Comparison of ENCODE assay signal across 21 mouse cellular contexts in genomic region chr5:77287901-77288300, GRCm38 (mm10). TPM values are rescaled to one million over a fixed set of nuclear protein-coding genes. Genes with fewer than 3 reads are reported as not detected.
DNase-seq lines count a peak whose midpoint lies in the region; ATAC-seq and TF ChIP-seq lines count a peak whose summit lies in the region.
"Had no signal": no experiment of that assay in that cellular context is flagged by ENCODE, and none has a peak within 500 bp of the region (broad histone marks: within the 10 kb centered on the region; RNA-seq: fewer than 3 reads in every experiment).

No protein-coding gene starts in this region.

- TF ChIP-seq CTCF in lung, embryonic 14.5 days (IDR thresholded peaks at IDR 0.05; ENCODE audit: low read depth), result no peak

- H3K27me3 ChIP-seq in lung, embryonic 14.5 days (ENCODE audit: insufficient read depth, low read length), result no peaks in the 10 kb centered on the region
- no peaks in the 10 kb centered on the region for H3K27me3 ChIP-seq in forebrain, embryonic 12.5 days
- H3K27me3 ChIP-seq in hindbrain, embryonic 12.5 days, result no peaks in the 10 kb centered on the region
- H3K27me3 ChIP-seq: embryonic facial prominence, embryonic 15.5 days; heart, embryonic 12.5 days; hindbrain, embryonic 15.5 days had no signal

- H3K27ac ChIP-seq in lung, embryonic 14.5 days (ENCODE audit: low read depth), result no peak overlapping the region
- no peak overlapping the region for H3K27ac ChIP-seq in forebrain, embryonic 12.5 days
- no peak overlapping the region for H3K27ac ChIP-seq in hindbrain, embryonic 12.5 days
- H3K27ac ChIP-seq: embryonic facial prominence, embryonic 15.5 days; forebrain, embryonic 10.5 days; heart, adult 2 months; hindbrain, embryonic 10.5 days; hindbrain, embryonic 15.5 days had no signal

- no peaks in the 10 kb centered on the region for H3K9me3 ChIP-seq in lung, embryonic 14.5 days (ENCODE audit: low read depth, low read length)
- H3K9me3 ChIP-seq in forebrain, embryonic 12.5 days, result no peaks in the 10 kb centered on the region
- H3K9me3 ChIP-seq in hindbrain, embryonic 12.5 days (replicated peaks), result no peaks in the 10 kb centered on the region
- H3K9me3 ChIP-seq: embryonic facial prominence, embryonic 15.5 days; forebrain, embryonic 10.5 days; heart, embryonic 12.5 days; hindbrain, embryonic 10.5 days; hindbrain, embryonic 15.5 days had no signal

- peaks cover 83% of the 10 kb centered on the region for H3K36me3 ChIP-seq in lung, embryonic 14.5 days (ENCODE audit: insufficient read depth)
- peaks cover 70% of the 10 kb centered on the region for H3K36me3 ChIP-seq in forebrain, embryonic 12.5 days (replicated peaks)
- H3K36me3 ChIP-seq in hindbrain, embryonic 12.5 days, result peaks cover 62% of the 10 kb centered on the region

- H3K4me2 ChIP-seq in lung, embryonic 14.5 days, result no peak overlapping the region
- no peak overlapping the region for H3K4me2 ChIP-seq in forebrain, embryonic 12.5 days
- no peak overlapping the region for H3K4me2 ChIP-seq in hindbrain, embryonic 12.5 days (replicated peaks)
- H3K4me2 ChIP-seq: embryonic facial prominence, embryonic 15.5 days; heart, embryonic 12.5 days; hindbrain, embryonic 15.5 days had no signal

- WGBS in lung, embryonic 14.5 days, result 79% methylated on average over 6 of the region's 6 CpGs
- WGBS in forebrain, embryonic 12.5 days, result 76% methylated on average over 6 of the region's 6 CpGs
- WGBS in hindbrain, embryonic 12.5 days, result 78% methylated on average over 6 of the region's 6 CpGs

- no peak for ATAC-seq in lung, embryonic 14.5 days (ENCODE audit: insufficient read depth)
- no peak for ATAC-seq in forebrain, embryonic 12.5 days (ENCODE audit: low FRiP score)
- ATAC-seq in hindbrain, embryonic 12.5 days (ENCODE audit: low FRiP score), result no peak
- ATAC-seq: forebrain, embryonic 16.5 days had no signal

- DNase-seq in adrenal gland, postnatal 10 days, result peak; percentile 28
- no peak for DNase-seq in adrenal gland, adult 8-10 months
- peak; percentile 62 for DNase-seq in heart, adult 11 months
- DNase-seq in heart, adult 9 months (ENCODE audit: low spot score in 2 of 2), result no peak
- DNase-seq in lung, embryonic 14.5 days, result peak; percentile 39
- no peak for DNase-seq in lung, postnatal 4 days
- DNase-seq: cerebellum, adult 11 months; cerebellum, adult 8-10 months; cerebellum, postnatal 14 days; gastrocnemius, postnatal 10 days; heart, adult 2 months; kidney, adult 18-20 months had no signal

- no peak overlapping the region for H3K9ac ChIP-seq in lung, embryonic 14.5 days
- H3K9ac ChIP-seq in forebrain, embryonic 12.5 days, result no peak overlapping the region
- no peak overlapping the region for H3K9ac ChIP-seq in hindbrain, embryonic 12.5 days
- H3K9ac ChIP-seq: embryonic facial prominence, embryonic 15.5 days; heart, embryonic 12.5 days; hindbrain, embryonic 15.5 days had no signal

- H3K4me3 ChIP-seq in lung, embryonic 14.5 days (ENCODE audit: low read depth, low read length), result no peak overlapping the region
- H3K4me3 ChIP-seq in forebrain, embryonic 12.5 days (replicated peaks), result no peak overlapping the region
- no peak overlapping the region for H3K4me3 ChIP-seq in hindbrain, embryonic 12.5 days
- H3K4me3 ChIP-seq: embryonic facial prominence, embryonic 15.5 days; erythroblast, embryonic 14.5 days; forebrain, embryonic 10.5 days; heart, adult 2 months; heart, embryonic 12.5 days; hindbrain, embryonic 10.5 days; hindbrain, embryonic 15.5 days had no signal

- no peaks in the 10 kb centered on the region for H3K4me1 ChIP-seq in lung, embryonic 14.5 days (ENCODE audit: insufficient read depth)
- H3K4me1 ChIP-seq in forebrain, embryonic 12.5 days, result no peaks in the 10 kb centered on the region
- no peaks in the 10 kb centered on the region for H3K4me1 ChIP-seq in hindbrain, embryonic 12.5 days
- H3K4me1 ChIP-seq: embryonic facial prominence, embryonic 15.5 days; forebrain, embryonic 10.5 days; hindbrain, embryonic 10.5 days; hindbrain, embryonic 15.5 days had no signal

RNA-seq across cellular contexts. Expression of gene Noa1, which starts 22.0 kb away (rescaled TPM):
- total RNA-seq in adrenal gland, postnatal 10 days (2021), result 10 to 100 TPM; 26.7 to 28.0 TPM
- 10 to 100 TPM; 25.0 to 29.8 (median 27.7) TPM for total RNA-seq in adrenal gland, adult 8-10 months (2022)
- 27.4 and 29.8 TPM in 2 replicates for polyA plus RNA-seq in lung, embryonic 14.5 days (2014; fragmentation: Nextera tagmentation; extraction: Ambion mirVana)
- polyA plus RNA-seq in forebrain, embryonic 12.5 days (2016; fragmentation: Nextera tagmentation; extraction: Ambion mirVana), result 36.3 and 37.5 TPM in 2 replicates
- polyA plus RNA-seq in hindbrain, embryonic 12.5 days (2016; fragmentation: Nextera tagmentation; extraction: Ambion mirVana), result 32.8 and 35.5 TPM in 2 replicates

RNA-seq across cellular contexts. Expression of gene Polr2b, which starts 22.0 kb away (rescaled TPM):
- total RNA-seq in adrenal gland, postnatal 10 days (2021), result 10 to 100 TPM; 52.2 to 55.9 TPM
- 100 to 1,000 TPM in 2 of 4 experiments, 10 to 100 TPM in 2; 63.5 to 111 (median 85.4) TPM for total RNA-seq in adrenal gland, adult 8-10 months (2022)
- polyA plus RNA-seq in lung, embryonic 14.5 days (2014; fragmentation: Nextera tagmentation; extraction: Ambion mirVana), result 73.2 and 74.6 TPM in 2 replicates
- polyA plus RNA-seq in forebrain, embryonic 12.5 days (2016; fragmentation: Nextera tagmentation; extraction: Ambion mirVana), result 102 and 109 TPM in 2 replicates
- polyA plus RNA-seq in hindbrain, embryonic 12.5 days (2016; fragmentation: Nextera tagmentation; extraction: Ambion mirVana), result 80.1 and 87.0 TPM in 2 replicates

RNA-seq across cellular contexts. Expression of gene Rest, which starts 22.6 kb away (rescaled TPM):
- 10 to 100 TPM; 26.3 TPM for total RNA-seq in adrenal gland, postnatal 10 days (2021)
- 10 to 100 TPM; 24.0 to 31.9 (median 26.4) TPM for total RNA-seq in adrenal gland, adult 8-10 months (2022)
- 42.6 and 43.5 TPM in 2 replicates for polyA plus RNA-seq in lung, embryonic 14.5 days (2014; fragmentation: Nextera tagmentation; extraction: Ambion mirVana)
- polyA plus RNA-seq in forebrain, embryonic 12.5 days (2016; fragmentation: Nextera tagmentation; extraction: Ambion mirVana), result 19.7 and 22.2 TPM in 2 replicates
- 27.9 and 28.7 TPM in 2 replicates for polyA plus RNA-seq in hindbrain, embryonic 12.5 days (2016; fragmentation: Nextera tagmentation; extraction: Ambion mirVana)

Comparison
In these comparisons a context has a peak if more than half of its experiments do, and no peak if none do; other contexts are left out.
1. DNase-seq: peak in adrenal gland, postnatal 10 days (single experiment), heart, adult 11 months (single experiment) and lung, embryonic 14.5 days (single experiment); none in adrenal gland, adult 8-10 months (single experiment), heart, adult 9 months (0 of 2) and lung, postnatal 4 days (0 of 2).